Mouse (Mus musculus) frontal cortex, adult (tissue): ENCODE data around the gene Glipr1l3.
"Not testable (repeated sequence)": the region's sequence is repeated elsewhere in the genome, so short reads cannot be mapped to it uniquely, and the experiment has no call there.

ENCODE experiments used
- ATAC-seq: cut with Nextera tagmentation; 2 replicates; pipeline ENCODE4 v1.9.2; 2017; ENCODE audit warnings: mild to moderate bottlenecking, moderate library complexity, mixed read lengths; ENCODE audit not compliant: low TSS enrichment

The Glipr1l3 gene

DNA sequence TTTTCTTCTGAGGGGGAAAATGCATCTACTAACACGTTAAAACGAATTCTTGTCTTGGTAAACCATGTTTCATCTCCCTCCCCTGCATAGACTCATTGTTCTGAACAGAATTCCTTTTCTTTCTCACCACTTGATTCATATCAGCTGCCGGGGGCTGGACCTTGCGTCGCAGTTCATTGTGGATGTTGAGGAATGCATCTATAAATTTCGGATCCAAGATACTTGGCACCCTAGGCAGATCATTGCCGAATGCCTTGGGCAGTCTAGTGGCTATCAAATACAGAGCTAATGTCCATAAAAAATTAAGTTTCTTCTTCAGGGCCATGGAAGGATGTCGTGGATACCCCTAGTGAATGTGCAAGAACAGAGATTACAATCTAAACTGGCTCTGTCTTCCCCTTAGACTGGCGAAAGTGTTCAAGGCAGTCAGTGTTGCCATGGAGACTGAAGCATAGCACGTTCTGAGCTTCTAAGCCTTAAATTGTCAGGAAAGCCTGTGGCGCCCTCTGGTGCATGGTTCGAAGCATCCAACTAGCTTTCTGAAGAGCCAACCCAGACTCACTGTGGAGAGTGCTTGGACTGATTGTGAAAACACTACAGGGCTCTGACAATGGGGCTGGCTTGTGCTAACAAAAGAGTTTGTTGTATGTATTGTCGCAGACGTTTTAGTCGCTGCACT is at the start of gene Glipr1l3:
TSS of gene Glipr1l3 (minus strand) at position 446 of the 679 bp plus-strand sequence.
- peak; percentile 98 for ATAC-seq

DNA sequence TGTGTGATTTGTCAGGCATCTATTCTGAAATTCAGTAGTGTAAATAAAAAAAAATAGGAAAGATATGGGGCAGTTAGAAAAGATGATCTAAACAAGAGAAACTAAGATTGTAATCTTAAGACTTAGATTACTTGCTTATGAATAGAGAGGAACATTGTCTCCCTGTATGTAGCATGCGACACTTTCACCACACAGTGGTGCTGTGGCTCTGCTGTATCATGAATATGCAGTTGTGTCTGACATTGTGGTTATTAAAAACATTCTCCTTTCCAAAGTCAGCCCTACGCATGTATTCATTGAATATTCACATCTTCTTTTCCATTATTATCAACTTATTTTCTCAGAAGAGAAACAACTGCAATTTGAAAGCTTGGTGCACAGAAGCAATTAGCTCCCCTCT is 43.3 kb upstream of the Glipr1l3 start:
- peak; percentile 99 for ATAC-seq

DNA sequence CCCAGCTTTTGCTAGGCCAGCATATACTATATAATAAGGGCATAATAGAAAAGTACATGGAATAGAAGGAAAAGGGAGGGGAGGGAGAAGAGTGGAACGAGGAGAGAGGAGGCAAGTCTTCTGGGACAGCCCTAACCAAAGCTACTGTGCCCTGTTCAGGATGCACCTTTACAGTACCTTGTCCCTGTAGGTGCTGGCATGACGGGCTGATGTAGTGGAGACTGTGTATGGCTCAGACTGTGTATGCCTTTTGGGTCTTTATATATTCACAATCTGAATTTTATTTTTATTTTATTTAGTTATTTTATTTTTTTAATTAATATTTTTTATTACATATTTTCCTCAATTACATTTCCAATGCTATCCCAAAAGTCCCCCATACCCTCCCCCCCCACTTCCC is 33.8 kb upstream of the Glipr1l3 start:
- ATAC-seq = not testable (repeated sequence)

DNA sequence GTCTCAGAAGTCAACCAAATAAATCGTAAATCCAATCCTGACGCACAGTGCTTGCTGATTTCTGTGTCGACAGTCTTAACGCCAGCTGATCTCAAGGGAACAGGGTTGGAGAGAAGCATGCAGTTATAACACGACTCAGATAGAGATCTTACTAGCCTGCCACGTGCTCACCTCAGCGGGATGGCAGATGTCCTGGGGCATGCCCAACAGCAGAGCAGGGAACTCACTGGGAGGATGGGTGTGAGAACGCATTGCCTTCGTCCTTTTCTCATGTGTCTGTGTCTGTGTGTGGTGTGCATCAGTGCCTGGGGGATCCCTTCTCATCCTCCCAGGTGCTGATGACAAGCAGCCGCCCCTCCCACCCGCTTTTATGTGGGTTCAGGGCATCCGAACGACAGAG is 16.9 kb upstream of the Glipr1l3 start:
- ATAC-seq = not testable (repeated sequence)

DNA sequence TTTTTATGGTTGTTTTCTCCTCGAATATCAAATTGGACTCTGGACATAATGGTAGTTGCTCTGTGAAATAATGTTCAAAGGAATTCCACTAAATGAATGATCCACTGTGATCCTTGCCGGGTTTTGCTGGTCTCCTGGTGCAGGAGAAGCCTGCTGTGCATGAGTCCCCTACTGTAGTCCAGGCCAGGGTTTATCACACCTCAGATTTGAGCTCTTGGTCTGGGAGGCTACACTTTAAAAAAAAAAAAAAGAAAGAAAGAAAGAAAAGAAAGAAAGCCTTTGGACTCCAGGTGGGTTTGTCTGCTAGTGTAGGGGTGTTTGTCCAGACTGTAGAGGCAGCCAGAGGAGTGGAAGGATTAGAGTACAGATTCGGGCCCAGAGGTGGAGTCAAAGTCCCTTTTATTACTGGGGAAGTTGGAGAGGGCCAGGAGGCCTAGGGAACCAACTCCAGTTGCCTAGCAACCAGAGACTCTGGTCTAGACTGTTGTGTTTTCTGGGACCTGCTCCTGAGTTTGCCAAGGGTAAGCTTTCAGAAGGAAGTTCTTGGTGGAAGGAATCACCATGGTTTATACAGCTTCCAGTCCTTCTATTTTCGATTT is 3.1 kb upstream of the Glipr1l3 start, which contains the start of gene Caps2:
TSS of gene Caps2 (plus strand) at position 454 of the 599 bp plus-strand sequence.
- ATAC-seq = peak; percentile 58

DNA sequence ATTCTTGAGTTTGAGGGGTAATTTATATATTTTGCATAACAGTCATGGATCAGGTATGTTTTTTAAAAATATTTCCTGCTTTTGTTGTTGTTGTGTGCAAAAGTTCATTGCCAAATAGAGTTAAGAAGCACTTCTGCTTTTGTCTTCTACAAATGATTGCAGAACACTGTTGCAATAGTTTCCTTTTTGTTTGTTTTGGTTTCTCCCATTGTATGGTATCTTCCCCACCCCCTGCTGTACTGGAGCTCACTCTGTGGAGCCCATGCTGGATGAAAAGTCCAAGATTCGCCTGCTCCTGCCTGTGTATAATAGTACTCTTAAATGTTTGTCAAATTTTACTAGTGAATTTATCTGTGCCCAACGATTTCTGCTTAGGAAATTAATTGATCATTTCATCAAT is 20.3 kb downstream of the Glipr1l3 start:
- ATAC-seq = no peak

DNA sequence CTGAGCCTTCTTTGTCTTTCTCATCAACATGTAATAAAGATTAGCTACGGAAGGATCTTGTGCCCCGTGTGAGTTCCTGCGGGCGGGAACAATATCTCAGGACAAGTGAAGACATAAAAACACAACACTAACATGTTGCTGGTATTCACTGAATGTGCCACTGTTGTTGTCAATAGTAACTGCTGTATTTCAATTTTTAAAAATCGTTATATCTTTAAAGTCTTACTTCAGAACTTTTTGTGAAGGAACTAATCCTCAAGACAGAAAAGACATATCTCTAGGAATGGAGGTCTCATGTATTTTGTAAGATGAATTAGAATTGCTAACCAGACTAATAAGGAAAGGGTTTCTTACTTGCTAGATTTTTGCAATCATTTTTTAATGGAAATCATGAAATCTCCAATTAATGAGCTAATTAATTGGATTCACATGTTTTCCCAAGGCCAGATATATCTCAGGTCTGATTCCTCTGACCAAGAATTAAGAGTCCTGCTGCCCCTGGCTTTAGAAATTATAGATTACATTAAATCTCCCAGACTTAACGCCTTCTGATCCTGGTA is 21.2 kb downstream of the Glipr1l3 start:
- ATAC-seq = peak; percentile 77

DNA sequence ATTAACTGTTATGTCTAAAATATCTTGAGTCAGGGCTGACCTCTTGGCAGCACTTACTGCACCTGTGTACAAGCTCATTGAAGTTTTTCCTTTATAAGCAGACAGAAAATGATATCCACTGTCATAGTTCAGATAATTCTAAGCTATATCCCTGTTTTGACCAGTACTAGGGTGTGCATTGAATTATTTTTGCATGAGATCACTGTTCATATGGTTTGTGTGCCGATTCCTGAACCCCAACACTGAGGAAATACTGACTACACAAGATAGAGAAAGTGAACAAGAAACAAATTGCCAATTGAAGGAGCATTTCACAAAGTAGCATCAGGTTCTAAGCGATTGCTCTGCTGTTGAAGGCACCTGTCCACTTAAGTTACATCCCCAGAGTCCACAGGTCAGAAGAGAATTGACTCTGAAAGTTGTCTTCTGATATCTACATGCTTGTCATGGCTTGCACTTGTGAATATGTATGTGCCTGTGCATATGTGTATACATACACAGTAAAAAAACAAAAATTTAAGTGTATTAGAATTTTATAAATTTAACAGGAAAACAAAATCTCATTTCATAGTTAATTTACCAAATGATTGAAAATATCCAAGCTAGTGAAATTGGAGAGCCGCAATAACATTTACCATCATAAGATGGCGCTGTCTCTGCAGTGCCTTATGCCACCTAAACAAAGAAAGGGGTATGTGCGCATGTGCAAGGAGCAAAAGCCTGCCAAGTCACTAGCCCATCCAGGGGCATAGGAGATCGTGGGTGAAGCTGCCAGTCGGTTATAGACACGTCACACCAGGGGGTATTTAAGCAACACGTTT is 21.9 kb downstream of the Glipr1l3 start:
- peak; percentile 79 for ATAC-seq

DNA sequence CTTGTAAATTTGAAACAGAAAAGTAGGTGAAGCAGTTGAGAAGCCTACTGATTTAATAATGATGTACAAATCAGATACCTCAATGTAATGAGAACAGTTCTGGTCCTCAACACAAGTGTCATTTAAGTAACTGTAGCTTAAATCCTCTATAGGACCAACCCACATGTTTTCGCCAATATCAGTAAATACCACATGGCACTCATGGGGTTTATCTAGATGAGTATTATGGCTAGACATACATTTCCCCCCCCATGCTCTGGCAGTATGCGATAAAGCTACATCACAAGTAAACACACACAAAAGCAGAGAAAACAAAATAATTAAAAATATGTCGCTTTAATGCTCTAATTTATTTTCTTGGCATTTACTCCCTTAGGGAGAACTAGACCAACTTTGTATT is 27.9 kb downstream of the Glipr1l3 start:
- ATAC-seq = no peak

DNA sequence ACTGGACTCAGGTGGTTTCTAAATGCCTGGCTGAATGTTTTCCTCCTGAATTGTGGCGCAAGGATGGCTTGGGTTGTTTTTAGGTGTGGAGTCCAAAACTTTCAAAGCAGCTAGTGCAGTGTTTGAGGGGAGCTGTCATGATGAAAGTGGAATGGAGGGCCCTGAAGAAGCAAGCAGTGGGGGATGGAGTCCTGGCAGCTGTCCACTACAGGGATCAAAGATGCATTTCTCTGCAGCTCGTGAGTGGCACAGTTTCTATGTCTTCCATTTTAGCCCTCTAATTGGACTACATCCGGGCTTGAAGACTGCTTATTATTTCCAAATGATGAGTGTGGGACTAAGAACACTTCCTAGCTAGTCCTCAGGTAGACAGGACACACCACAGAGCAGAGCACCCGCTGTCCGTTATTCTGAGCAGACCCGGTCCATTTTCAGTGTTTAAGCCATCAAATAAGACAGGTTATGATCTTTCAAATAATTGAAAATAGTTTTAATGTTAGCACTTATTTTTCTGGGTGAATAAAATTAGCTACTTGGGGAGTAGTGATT is 32.4 kb downstream of the Glipr1l3 start:
- ATAC-seq = not testable (repeated sequence)

DNA sequence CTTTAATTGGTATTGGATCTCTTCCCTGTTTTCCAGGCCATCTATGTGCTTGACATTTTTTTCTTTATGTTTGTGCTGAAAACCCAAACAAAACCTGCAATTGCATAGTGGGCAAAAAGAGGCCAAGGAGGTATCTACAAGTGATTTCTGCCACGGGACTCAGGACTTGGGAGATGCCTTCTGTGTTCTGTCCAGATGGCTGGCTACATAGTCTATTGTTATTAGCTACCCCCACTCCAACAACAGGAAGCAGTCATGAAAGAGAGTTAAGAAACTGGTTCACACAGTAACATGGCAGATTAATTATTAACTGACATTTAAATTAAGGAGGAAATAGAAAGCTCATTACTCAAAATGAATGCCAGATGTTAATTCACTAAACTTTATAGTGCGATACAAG is 35.0 kb downstream of the Glipr1l3 start:
- not testable (repeated sequence) for ATAC-seq

DNA sequence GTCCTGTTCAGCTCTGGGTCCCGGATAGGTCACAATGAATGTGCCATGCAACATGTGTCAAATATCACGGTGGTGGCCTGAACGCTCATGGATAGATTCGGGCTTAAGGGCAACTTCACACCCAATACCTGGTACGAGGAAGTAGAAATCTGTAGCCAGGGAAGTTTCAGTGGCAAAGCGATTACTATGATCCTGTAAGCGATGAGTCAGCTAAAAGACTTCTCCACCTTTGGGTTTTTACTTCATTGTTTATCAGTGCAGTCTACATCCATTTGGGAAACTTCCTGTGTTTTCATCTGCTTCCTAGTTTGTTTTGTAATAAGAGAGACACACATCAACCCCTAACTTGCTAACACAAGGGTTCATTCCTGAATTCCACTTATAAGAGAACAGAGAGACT is 49.7 kb downstream of the Glipr1l3 start:
- no peak for ATAC-seq

DNA sequence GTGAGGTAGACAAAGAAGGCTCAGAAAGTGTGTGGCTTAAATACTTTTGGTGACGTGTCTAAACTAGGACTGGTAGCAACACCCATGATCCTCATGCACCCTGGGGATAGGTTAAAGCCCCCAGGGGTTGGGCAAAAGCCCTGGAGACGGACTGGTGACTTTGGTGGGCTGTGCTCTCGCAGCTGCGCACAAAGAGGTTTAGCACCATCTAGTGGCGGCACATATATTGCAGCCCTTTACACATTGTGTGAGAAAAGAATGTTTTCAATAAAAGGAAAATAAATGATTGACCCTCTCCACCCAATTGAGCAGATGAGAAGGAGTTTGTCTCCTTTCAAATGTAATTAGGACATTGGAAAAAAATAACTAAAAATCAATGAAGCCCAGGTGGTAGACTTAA is 54.3 kb downstream of the Glipr1l3 start:
- ATAC-seq = not testable (repeated sequence)
